Mouse (Mus musculus): Measurements from ENCODE around the gene Kcnt1.

- TF ChIP-seq CTCF (IDR thresholded peaks at IDR 0.05; ENCODE audit: low read depth) (no peak), EP300 (IDR thresholded peaks at IDR 0.05; ENCODE audit: low read depth) (no peak)
Observed at GRCm38 (mm10) chr2:25822806-25823205, 40.7 kb upstream of the Kcnt1 start, which contains the start of gene Lcn9.
